Mouse (Mus musculus): ENCODE results near the gene Zfp592.

The Zfp592 gene

GRCm38 (mm10) chr7:81059388-81059787 is 65.9 kb downstream of the Zfp592 start:
- DNase-seq = no peak

GRCm38 (mm10) chr7:81060908-81061307 is 67.4 kb downstream of the Zfp592 start:
- peak; percentile 46 for DNase-seq

GRCm38 (mm10) chr7:81061936-81062335 is 68.5 kb downstream of the Zfp592 start:
- DNase-seq = no peak

- no peak for DNase-seq
Observed at GRCm38 (mm10) chr7:81063332-81063731, 69.9 kb downstream of the Zfp592 start.

GRCm38 (mm10) chr7:81066714-81067113 is 73.2 kb downstream of the Zfp592 start:
- peak; percentile 47 for DNase-seq

- no peak for DNase-seq
Observed at GRCm38 (mm10) chr7:81072463-81072862, 79.0 kb downstream of the Zfp592 start.

- no peak for DNase-seq
Observed at GRCm38 (mm10) chr7:81073273-81073672, 79.8 kb downstream of the Zfp592 start.

- DNase-seq = peak; percentile 55
Observed at GRCm38 (mm10) chr7:81074546-81074945, 81.1 kb downstream of the Zfp592 start.

- no peak for DNase-seq
Observed at GRCm38 (mm10) chr7:81075299-81075698, 81.8 kb downstream of the Zfp592 start.

- no peak for DNase-seq
Observed at GRCm38 (mm10) chr7:81075732-81076131, 82.3 kb downstream of the Zfp592 start.

GRCm38 (mm10) chr7:81077009-81077408 is 83.5 kb downstream of the Zfp592 start:
- DNase-seq = no peak

- no peak for DNase-seq
Observed at GRCm38 (mm10) chr7:81078740-81079139, 85.3 kb downstream of the Zfp592 start.

GRCm38 (mm10) chr7:81093420-81093965 is 100.0 kb downstream of the Zfp592 start:
- no peak for DNase-seq

- DNase-seq = no peak
Observed at GRCm38 (mm10) chr7:81094104-81094757, 100.8 kb downstream of the Zfp592 start.
